Mouse (Mus musculus) CH12.LX (cell line): ENCODE measurements around the gene Olfr695. TPM values are rescaled to one million over a fixed set of nuclear protein-coding genes. Genes with fewer than 3 reads are reported as not detected.
"Not testable (repeated sequence)": the region's sequence is repeated elsewhere in the genome, so short reads cannot be mapped to it uniquely, and the experiment has no call there.

ENCODE experiments used
- DNase-seq: peaks from one replicate; pipeline ENCODE4 v3.0.0-alpha.2; 2013; ENCODE audit errors: extremely low read depth
- H3K27ac ChIP-seq: 2 replicates; pipeline ENCODE4 v1.5.1; 2012; ENCODE audit warnings: low read depth, mild to moderate bottlenecking, control low read depth, moderate library complexity; ENCODE audit not compliant: insufficient read depth
- H3K27me3 ChIP-seq: replicated peaks from 2 replicates; pipeline ENCODE3; 2012; ENCODE audit warnings: inconsistent platforms
- H3K36me3 ChIP-seq, 2 experiments: replicated peaks in 1 of 2; 2 replicates each; pipeline versions ENCODE3 to v1.6.1; 2012; ENCODE audit warnings: inconsistent platforms in 1 of 2, low read length in 1 of 2, mild to moderate bottlenecking in 1 of 2, mixed read lengths in 1 of 2, moderate library complexity in 1 of 2; ENCODE audit not compliant: control insufficient read depth in 1 of 2, insufficient read depth in 1 of 2
- H3K4me1 ChIP-seq, 2 experiments: 2 replicates each; pipeline ENCODE4 v1.6.1; 2012; ENCODE audit warnings: inconsistent platforms in 1 of 2, moderate library complexity in 1 of 2; ENCODE audit not compliant: insufficient read depth in 2 of 2, control insufficient read depth in 1 of 2
- H3K4me2 ChIP-seq: 2 replicates; pipeline ENCODE4 v1.6.1; 2012; ENCODE audit warnings: low read depth, mild to moderate bottlenecking, control low read depth; ENCODE audit not compliant: poor library complexity, insufficient read depth, severe bottlenecking
- H3K4me3 ChIP-seq, 3 experiments: fragments of 150-350 bp in 1 of 3; sonication (generic) in 1 of 3; replicated peaks in 1 of 3; 2 replicates each; pipeline versions ENCODE3 to v1.5.1; 2011 to 2012; ENCODE audit warnings: low read depth in 2 of 3, low read length in 2 of 3, mild to moderate bottlenecking in 2 of 3, moderate library complexity in 2 of 3, control low read depth in 1 of 3, improper control_type of control experiment in 1 of 3, inconsistent platforms in 1 of 3, mixed read lengths in 1 of 3; ENCODE audit not compliant: poor library complexity in 1 of 3
- H3K79me2 ChIP-seq: replicated peaks from 2 replicates; pipeline ENCODE4 v1.6.1; 2012; ENCODE audit warnings: mild to moderate bottlenecking, moderate library complexity; ENCODE audit not compliant: control insufficient read depth, poor library complexity, insufficient read depth, severe bottlenecking; ENCODE audit errors: extremely low read depth
- H3K9ac ChIP-seq: 2 replicates; pipeline ENCODE4 v1.6.1; 2012; ENCODE audit warnings: low read depth, mild to moderate bottlenecking, control low read depth, moderate library complexity; ENCODE audit not compliant: insufficient read depth
- H3K9me3 ChIP-seq: replicated peaks from 2 replicates; pipeline ENCODE3; 2012; ENCODE audit warnings: low read length, inconsistent platforms, mixed read lengths
- BHLHE40 ChIP-seq: IDR thresholded peaks from 2 replicates; pipeline ENCODE4 v1.6.1; 2011; ENCODE audit warnings: mild to moderate bottlenecking, low read depth, low read length, improper control_type of control experiment
- CTCF ChIP-seq, 2 experiments: IDR thresholded peaks in 1 of 2; conservative IDR thresholded peaks in 1 of 2; 2 replicates each; pipeline ENCODE4 v1.5.1; 2011 to 2012; ENCODE audit warnings: low read depth in 2 of 2, low read length in 2 of 2, improper control_type of control experiment in 1 of 2, inconsistent platforms in 1 of 2, mild to moderate bottlenecking in 1 of 2, moderate library complexity in 1 of 2
- ELF1 ChIP-seq: IDR thresholded peaks from 2 replicates; pipeline ENCODE4 v1.6.1; 2014; ENCODE audit warnings: low read depth, mild to moderate bottlenecking, inconsistent platforms, low read length, improper control_type of control experiment
- ETS1 ChIP-seq: conservative IDR thresholded peaks from 2 replicates; pipeline ENCODE4 v1.6.1; 2012; ENCODE audit warnings: low read depth, mild to moderate bottlenecking, inconsistent platforms, low read length, improper control_type of control experiment, moderate library complexity
- GABPA ChIP-seq: IDR thresholded peaks from 2 replicates; pipeline ENCODE4 v1.6.1; 2012; ENCODE audit warnings: low read depth, low read length, improper control_type of control experiment, inconsistent platforms; ENCODE audit not compliant: insufficient replicate concordance
- HCFC1 ChIP-seq: IDR thresholded peaks from 2 replicates; pipeline ENCODE4 v1.6.1; 2012; ENCODE audit warnings: low read depth, mild to moderate bottlenecking, inconsistent platforms, low read length, improper control_type of control experiment
- JUN ChIP-seq: IDR thresholded peaks from 2 replicates; pipeline ENCODE4 v1.6.1; 2011; ENCODE audit warnings: low read depth, mild to moderate bottlenecking, low read length, improper control_type of control experiment, moderate library complexity; ENCODE audit not compliant: insufficient read depth
- KAT2A ChIP-seq: IDR thresholded peaks from 2 replicates; pipeline ENCODE4 v1.6.1; 2012; ENCODE audit warnings: low read length, improper control_type of control experiment, inconsistent platforms; ENCODE audit not compliant: insufficient replicate concordance
- MAFK ChIP-seq: IDR thresholded peaks from 2 replicates; pipeline ENCODE4 v1.6.1; 2011; ENCODE audit warnings: low read length, improper control_type of control experiment; ENCODE audit not compliant: insufficient replicate concordance
- MEF2A ChIP-seq: IDR thresholded peaks from 2 replicates; pipeline ENCODE4 v1.6.1; 2014; ENCODE audit warnings: low read depth, mild to moderate bottlenecking, inconsistent platforms, low read length, improper control_type of control experiment, borderline replicate concordance
- MXI1 ChIP-seq: IDR thresholded peaks from 2 replicates; pipeline ENCODE4 v1.6.1; 2011; ENCODE audit warnings: mild to moderate bottlenecking, low read depth, low read length, improper control_type of control experiment
- MYC ChIP-seq: IDR thresholded peaks from 2 replicates; pipeline ENCODE4 v1.6.1; 2011; ENCODE audit warnings: low read depth, mild to moderate bottlenecking, improper control_type of control experiment, low read length
- NELFE ChIP-seq: IDR thresholded peaks from 2 replicates; pipeline ENCODE4 v1.6.1; 2011; ENCODE audit warnings: low read depth, low read length, improper control_type of control experiment
- NRF1 ChIP-seq: IDR thresholded peaks from 2 replicates; pipeline ENCODE4 v1.6.1; 2014; ENCODE audit warnings: low read depth, mild to moderate bottlenecking, inconsistent platforms, low read length, improper control_type of control experiment, moderate library complexity
- PAX5 ChIP-seq: IDR thresholded peaks from 2 replicates; pipeline ENCODE4 v1.6.1; 2012; ENCODE audit warnings: low read length, inconsistent platforms, mixed read lengths
- RAD21 ChIP-seq: IDR thresholded peaks from 2 replicates; pipeline ENCODE4 v1.6.1; 2011; ENCODE audit warnings: low read depth, mild to moderate bottlenecking, low read length, improper control_type of control experiment, moderate library complexity
- SIN3A ChIP-seq: IDR thresholded peaks from 2 replicates; pipeline ENCODE4 v1.6.1; 2012; ENCODE audit warnings: low read length, improper control_type of control experiment, inconsistent platforms
- USF1 ChIP-seq: IDR thresholded peaks from 2 replicates; pipeline ENCODE4 v1.6.1; 2014; ENCODE audit warnings: low read depth, mild to moderate bottlenecking, inconsistent platforms, low read length, improper control_type of control experiment
- USF2 ChIP-seq: conservative IDR thresholded peaks from 2 replicates; pipeline ENCODE4 v1.6.1; 2011; ENCODE audit warnings: low read depth, low read length, improper control_type of control experiment
- ZKSCAN1 ChIP-seq: IDR thresholded peaks from 2 replicates; pipeline ENCODE4 v1.6.1; 2012; ENCODE audit warnings: low read depth, inconsistent platforms, low read length, improper control_type of control experiment, borderline replicate concordance
- ZMIZ1 ChIP-seq: IDR thresholded peaks from 2 replicates; pipeline ENCODE4 v1.6.1; 2012; ENCODE audit warnings: low read depth, mild to moderate bottlenecking, inconsistent platforms, low read length, improper control_type of control experiment
- dilution Hi-C: fragments of 300-500 bp; cut with MboI; formaldehyde crosslinking; loops from 2 replicates; pipeline ENCODE4 v1.14.3; 2020; ENCODE audit warnings: low sequenced_read_pairs; ENCODE audit not compliant: extremely low pct_unique_long_range_greater_than_20kb, extremely low pct_ligation_motif_present
- in situ Hi-C: fragments of 300-500 bp; cut with MboI; formaldehyde crosslinking; loops from 3 replicates; pipeline ENCODE4 v1.14.3; 2019; ENCODE audit warnings: low sequenced_read_pairs, low pct_ligation_motif_present, low pct_unique_long_range_greater_than_20kb, mixed read lengths
- polyA plus RNA-seq: library from polyadenylated mRNA; unstranded; fragments of >175 nt; gene quantifications from 2 replicates; pipeline ENCODE4 v1.2.1, GENCODE M21; 2012; ENCODE audit warnings: low read depth; ENCODE audit not compliant: insufficient read length
- total RNA-seq, 2 experiments: library from RNA; depleted of rRNA; stranded (reverse); fragments of 300-350 nt in 1 of 2; fragments of >200 nt in 1 of 2; gene quantifications; 2 replicates each; pipeline ENCODE4 v1.2.3; 2012 to 2014

Gene Olfr695
- total and polyA plus RNA-seq, 3 experiments: not detected

GRCm38 (mm10) chr7:106733717-106734116 lies 17.5 kb upstream of the Olfr695 start:
- H3K36me3 ChIP-seq: no peaks in the 10 kb centered on the region
- no peaks in the 10 kb centered on the region for H3K4me1 ChIP-seq
- DNase-seq: no peak
- no peak overlapping the region for H3K4me2 ChIP-seq
- in situ Hi-C loops: no loop called here
- no peaks in the 10 kb centered on the region for H3K27me3 ChIP-seq
- no peak overlapping the region for H3K4me3 ChIP-seq
- dilution Hi-C loops: no loop called here
- H3K27ac ChIP-seq: no peak overlapping the region
- no peaks in the 10 kb centered on the region for H3K9me3 ChIP-seq
- H3K79me2 ChIP-seq: no peaks in the 10 kb centered on the region
- no peak overlapping the region for H3K9ac ChIP-seq
- TF ChIP-seq KAT2A (no peak), MAFK (no peak), NRF1 (no peak), NELFE (no peak)

- H3K4me3 ChIP-seq, H3K36me3 ChIP-seq, dilution Hi-C loops, H3K4me2 ChIP-seq, H3K27me3 ChIP-seq, H3K79me2 ChIP-seq, H3K9me3 ChIP-seq, H3K27ac ChIP-seq, in situ Hi-C loops, H3K4me1 ChIP-seq, DNase-seq, H3K9ac ChIP-seq: not testable (repeated sequence)
Observed at GRCm38 (mm10) chr7:106725654-106726053, 9.5 kb upstream of the Olfr695 start.

- no peak overlapping the region for H3K4me2 ChIP-seq
- DNase-seq: no peak
- H3K9me3 ChIP-seq: no peaks in the 10 kb centered on the region
- dilution Hi-C loops (no loop called here), in situ Hi-C loops (no loop called here)
- no peaks in the 10 kb centered on the region for H3K27me3 ChIP-seq
- no peaks in the 10 kb centered on the region for H3K4me1 ChIP-seq
- H3K27ac ChIP-seq: no peak overlapping the region
- no peaks in the 10 kb centered on the region for H3K79me2 ChIP-seq
- H3K4me3 ChIP-seq: no peak overlapping the region
- TF ChIP-seq ELF1 (no peak), ZKSCAN1 (no peak), MXI1 (no peak), SIN3A (no peak), ZMIZ1 (no peak), GABPA (no peak), BHLHE40 (no peak), RAD21 (no peak), MEF2A (no peak), USF1 (no peak), CTCF (conservative IDR thresholded peaks at IDR 0.05 in 1 of 2, IDR thresholded peaks at IDR 0.05 in 1 of 2; ENCODE audit: low read depth in 2 of 2, low read length in 2 of 2) (no peak), USF2 (no peak), JUN (no peak), PAX5 (no peak), MYC (no peak), MAFK (no peak), NELFE (no peak), ETS1 (no peak), HCFC1 (no peak)
- TF ChIP-seq, all 38 proteins: peak for 0
- H3K36me3 ChIP-seq: no peaks in the 10 kb centered on the region
- H3K9ac ChIP-seq: no peak overlapping the region
Observed at GRCm38 (mm10) chr7:106711463-106711862, 4.7 kb downstream of the Olfr695 start.

- H3K27ac ChIP-seq, H3K9me3 ChIP-seq, H3K36me3 ChIP-seq, H3K4me1 ChIP-seq, H3K27me3 ChIP-seq, H3K9ac ChIP-seq, H3K4me3 ChIP-seq, H3K4me2 ChIP-seq, in situ Hi-C loops, H3K79me2 ChIP-seq, DNase-seq, dilution Hi-C loops: not testable (repeated sequence)
Observed at GRCm38 (mm10) chr7:106707705-106708104, 8.5 kb downstream of the Olfr695 start.
